Mouse (Mus musculus) liver, adult 2 months (tissue): ENCODE measurements at regions not wholly inside any gene's neighbourhood (a gene's known extent, or its start where the extent isn't known, plus 50 kb on each side); places are given as distances from the start of the nearest gene placed in this dataset.

Source experiments
- CTCF ChIP-seq: fragments of 200-500 bp; IDR thresholded peaks from 2 replicates; pipeline ENCODE4 v1.5.1; 2011; ENCODE audit warnings: low read depth, low read length, control low read depth
- POLR2A ChIP-seq: fragments of 200-500 bp; IDR thresholded peaks from 2 replicates; pipeline ENCODE4 v1.6.1; 2011; ENCODE audit warnings: low read length, control low read depth; ENCODE audit not compliant: insufficient read depth; ENCODE audit errors: extremely low read depth

- TF ChIP-seq CTCF (no peak), POLR2A (no peak)
These were observed 334.9 kb downstream of the Cdh10 start for GRCm38 (mm10) chr15:19153682-19154081.
